ENCODE assay signal across 19 mouse cellular contexts in the genomic region with DNA sequence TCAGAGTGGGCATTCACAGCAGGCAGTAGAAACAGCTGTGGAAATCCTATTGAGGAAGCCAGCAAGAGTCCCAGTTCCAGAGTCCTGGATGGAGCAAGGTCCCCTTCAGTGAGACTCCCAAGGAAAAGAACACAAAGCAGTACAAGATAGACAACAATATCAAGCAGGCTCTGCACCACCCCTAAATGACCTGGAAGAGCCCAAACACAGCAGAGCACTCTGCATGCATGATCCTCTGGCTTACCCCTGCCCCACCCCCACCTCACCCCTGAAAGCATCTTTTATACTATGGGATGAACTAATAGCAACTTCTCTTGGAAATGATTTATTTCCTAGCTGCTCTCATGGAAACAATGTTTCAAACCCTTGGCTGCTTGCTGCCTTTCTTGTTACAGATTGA.
DNase-seq lines count a peak whose midpoint lies in the region; ATAC-seq and TF ChIP-seq lines count a peak whose summit lies in the region.
"Had no signal": no experiment of that assay in that cellular context is flagged by ENCODE, and none has a peak within 500 bp of the region (broad histone marks: within the 10 kb centered on the region; RNA-seq: fewer than 3 reads in every experiment).

No protein-coding gene starts in this region.

- no peaks in the 10 kb centered on the region for H3K36me3 ChIP-seq in forebrain, embryonic 10.5 days (replicated peaks)
- H3K36me3 ChIP-seq in forebrain, embryonic 13.5 days (ENCODE audit: poor library complexity, severe bottlenecking), result no peaks in the 10 kb centered on the region
- H3K36me3 ChIP-seq in kidney, postnatal 0 days (ENCODE audit: insufficient read depth, low read length), result no peaks in the 10 kb centered on the region
- no peaks in the 10 kb centered on the region for H3K36me3 ChIP-seq in stomach, embryonic 16.5 days (ENCODE audit: control insufficient read depth, insufficient read depth, low read length)
- no peaks in the 10 kb centered on the region for H3K36me3 ChIP-seq in stomach, postnatal 0 days (ENCODE audit: control insufficient read depth, insufficient read depth, low read length)
- H3K36me3 ChIP-seq: embryonic facial prominence, embryonic 12.5 days; heart, embryonic 13.5 days; hindbrain, embryonic 15.5 days had no signal

- no peaks in the 10 kb centered on the region for H3K27me3 ChIP-seq in forebrain, embryonic 10.5 days (ENCODE audit: poor library complexity, severe bottlenecking)
- no peaks in the 10 kb centered on the region for H3K27me3 ChIP-seq in forebrain, embryonic 13.5 days
- H3K27me3 ChIP-seq in kidney, postnatal 0 days (ENCODE audit: insufficient read depth, low read length), result no peaks in the 10 kb centered on the region
- no peaks in the 10 kb centered on the region for H3K27me3 ChIP-seq in stomach, embryonic 16.5 days (ENCODE audit: control insufficient read depth, insufficient read depth, low read length)
- H3K27me3 ChIP-seq in stomach, postnatal 0 days (ENCODE audit: control insufficient read depth, insufficient read depth, low read length), result no peaks in the 10 kb centered on the region
- H3K27me3 ChIP-seq: CH12.LX; embryonic facial prominence, embryonic 12.5 days; heart, embryonic 13.5 days; hindbrain, embryonic 15.5 days; Patski had no signal

- no peaks in the 10 kb centered on the region for H3K9me3 ChIP-seq in forebrain, embryonic 10.5 days
- H3K9me3 ChIP-seq in forebrain, embryonic 13.5 days (replicated peaks), result no peaks in the 10 kb centered on the region
- H3K9me3 ChIP-seq in kidney, postnatal 0 days (replicated peaks; ENCODE audit: low read length), result no peaks in the 10 kb centered on the region
- H3K9me3 ChIP-seq in stomach, embryonic 16.5 days (replicated peaks; ENCODE audit: control insufficient read depth, low read length), result no peaks in the 10 kb centered on the region
- no peaks in the 10 kb centered on the region for H3K9me3 ChIP-seq in stomach, postnatal 0 days (ENCODE audit: control insufficient read depth, low read length)
- H3K9me3 ChIP-seq: embryonic facial prominence, embryonic 12.5 days; heart, embryonic 13.5 days; hindbrain, embryonic 15.5 days had no signal

- H3K4me3 ChIP-seq in forebrain, embryonic 10.5 days, result no peak overlapping the region
- no peak overlapping the region for H3K4me3 ChIP-seq in forebrain, embryonic 13.5 days
- no peak overlapping the region for H3K4me3 ChIP-seq in kidney, postnatal 0 days (replicated peaks; ENCODE audit: low read depth, low read length)
- H3K4me3 ChIP-seq in stomach, embryonic 16.5 days (replicated peaks; ENCODE audit: low read length), result no peak overlapping the region
- no peak overlapping the region for H3K4me3 ChIP-seq in stomach, postnatal 0 days (ENCODE audit: low read depth, low read length)
- H3K4me3 ChIP-seq: embryonic facial prominence, embryonic 12.5 days; heart, embryonic 13.5 days; hindbrain, embryonic 15.5 days had no signal

- H3K9ac ChIP-seq in forebrain, embryonic 13.5 days, result no peak overlapping the region
- H3K9ac ChIP-seq in kidney, postnatal 0 days (ENCODE audit: low read depth, low read length), result no peak overlapping the region
- H3K9ac ChIP-seq in stomach, embryonic 16.5 days (ENCODE audit: low read length), result no peak overlapping the region
- H3K9ac ChIP-seq in stomach, postnatal 0 days (ENCODE audit: low read length), result no peak overlapping the region
- H3K9ac ChIP-seq: embryonic facial prominence, embryonic 12.5 days; heart, embryonic 13.5 days; hindbrain, embryonic 15.5 days had no signal

- no peak for DNase-seq in forebrain, embryonic 10.5 days (ENCODE audit: extremely low spot score, low spot score)
- peak; percentile 10 for DNase-seq in kidney, postnatal 0 days (ENCODE audit: low spot score)
- no peak for DNase-seq in kidney, adult 8-10 months
- no peak for DNase-seq in stomach, postnatal 0 days (ENCODE audit: low spot score)
- DNase-seq in layer of hippocampus, postnatal 36 days, result no peak
- DNase-seq: adrenal gland, postnatal 14 days; cerebellum, adult 11-12 months; cerebellum, adult 9-10 months; cerebellum, postnatal 25 days; gastrocnemius, postnatal 14 days had no signal

- H3K4me2 ChIP-seq in forebrain, embryonic 13.5 days, result no peak overlapping the region
- H3K4me2 ChIP-seq in kidney, postnatal 0 days (ENCODE audit: low read length), result no peak overlapping the region
- no peak overlapping the region for H3K4me2 ChIP-seq in stomach, embryonic 16.5 days (ENCODE audit: low read depth, low read length)
- H3K4me2 ChIP-seq in stomach, postnatal 0 days (replicated peaks; ENCODE audit: low read depth), result no peak overlapping the region
- H3K4me2 ChIP-seq: embryonic facial prominence, embryonic 12.5 days; heart, embryonic 13.5 days; hindbrain, embryonic 15.5 days had no signal

- TF ChIP-seq CTCF in kidney, postnatal 0 days (IDR thresholded peaks at IDR 0.05; ENCODE audit: low read depth), result no peak
- TF ChIP-seq CTCF in stomach, postnatal 0 days (IDR thresholded peaks at IDR 0.05; ENCODE audit: low read depth), result no peak

- peaks cover 11% of the 10 kb centered on the region for H3K4me1 ChIP-seq in forebrain, embryonic 10.5 days
- peaks cover 4% of the 10 kb centered on the region; the same call in 1 of the 2 replicates for H3K4me1 ChIP-seq in forebrain, embryonic 13.5 days
- H3K4me1 ChIP-seq in kidney, postnatal 0 days (replicated peaks; ENCODE audit: insufficient read depth, low read length), result no peaks in the 10 kb centered on the region
- H3K4me1 ChIP-seq in stomach, embryonic 16.5 days (ENCODE audit: control insufficient read depth, insufficient read depth, low read length), result 0 out of 2 replicates have a peak, but pooled peaks cover 4% of the 10 kb centered on the region
- H3K4me1 ChIP-seq in stomach, postnatal 0 days (replicated peaks; ENCODE audit: control insufficient read depth, insufficient read depth), result no peaks in the 10 kb centered on the region
- H3K4me1 ChIP-seq: heart, embryonic 13.5 days had no signal

- H3K27ac ChIP-seq in forebrain, embryonic 10.5 days, result peak overlapping the region; percentile 40; the same call in 1 of the 2 replicates
- no peak overlapping the region; the same call in 1 of the 2 replicates for H3K27ac ChIP-seq in forebrain, embryonic 13.5 days
- no peak overlapping the region for H3K27ac ChIP-seq in kidney, postnatal 0 days
- H3K27ac ChIP-seq in stomach, embryonic 16.5 days (ENCODE audit: low read length), result no peak overlapping the region
- H3K27ac ChIP-seq in stomach, postnatal 0 days (replicated peaks), result no peak overlapping the region
- H3K27ac ChIP-seq: embryonic facial prominence, embryonic 12.5 days; heart, embryonic 13.5 days; hindbrain, embryonic 15.5 days had no signal

- no peak for TF ChIP-seq EP300 in stomach, postnatal 0 days (optimal IDR thresholded peaks at IDR 0.05)

- no peak for ATAC-seq in forebrain, embryonic 13.5 days
- no peak for ATAC-seq in kidney, postnatal 0 days (replicated peaks; ENCODE audit: low FRiP score, low read depth)
- 0 out of 2 replicates have a peak, but pooled peaks have one; percentile 33 for ATAC-seq in stomach, embryonic 16.5 days (ENCODE audit: insufficient read depth, low FRiP score)
- ATAC-seq in stomach, postnatal 0 days (ENCODE audit: low FRiP score, low TSS enrichment), result no peak
- ATAC-seq: activated CD4-positive, CD25-positive, alpha-beta regulatory T cell, adult 4 months; forebrain, embryonic 16.5 days; Patski had no signal
